Mouse (Mus musculus) gastrocnemius, postnatal 14 days (tissue): ENCODE measurements around the gene Fmnl1. TPM values are rescaled to one million over a fixed set of nuclear protein-coding genes. Genes with fewer than 3 reads are reported as not detected.

Experiments
- DNase-seq: peaks from one replicate; pipeline ENCODE4 v3.0.0; 2021; ENCODE audit warnings: mixed read lengths
- intact Hi-C: fragments of 180-260 bp; cut with DNase I; formaldehyde crosslinking; loops from one replicate; pipeline ENCODE4 v1.15.1; 2025; ENCODE audit warnings: low total_unique reads
- total RNA-seq, 2 experiments: library from RNA; stranded (reverse); gene quantifications; 2 replicates each; pipeline ENCODE4 v1.2.3; 2021

The Fmnl1 gene
- total RNA-seq, 2 experiments from 2014 or later, result 6.7 to 7.3 TPM

- peak; percentile 8 for DNase-seq
- intact Hi-C loops, result no loop called here
Observed at GRCm38 (mm10) chr11:103177216-103177615, 6.3 kb downstream of the Fmnl1 start.

- intact Hi-C loops, result no loop called here
- DNase-seq, result peak; percentile 4
Observed at GRCm38 (mm10) chr11:103177815-103178485, 7.0 kb downstream of the Fmnl1 start.

GRCm38 (mm10) chr11:103178748-103179147 is 7.8 kb downstream of the Fmnl1 start:
- DNase-seq, result peak; percentile 3
- intact Hi-C loops, result no loop called here

GRCm38 (mm10) chr11:103180426-103180825 is 9.5 kb downstream of the Fmnl1 start:
- intact Hi-C loops, result no loop called here
- DNase-seq, result no peak

GRCm38 (mm10) chr11:103181349-103181748 is 10.4 kb downstream of the Fmnl1 start:
- DNase-seq, result no peak
- intact Hi-C loops, result no loop called here

GRCm38 (mm10) chr11:103181911-103182310 is 11.0 kb downstream of the Fmnl1 start:
- intact Hi-C loops, result no loop called here
- DNase-seq, result peak; percentile 5

GRCm38 (mm10) chr11:103184891-103185290 is 14.0 kb downstream of the Fmnl1 start:
- peak; percentile 48 for DNase-seq
- intact Hi-C loops, result no loop called here

- DNase-seq, result no peak
- intact Hi-C loops, result no loop called here
Observed at GRCm38 (mm10) chr11:103192230-103192955, 21.5 kb downstream of the Fmnl1 start.

GRCm38 (mm10) chr11:103192956-103193824 is 22.3 kb downstream of the Fmnl1 start:
- intact Hi-C loops, result no loop called here
- no peak for DNase-seq

- DNase-seq, result no peak
- intact Hi-C loops, result no loop called here
Observed at GRCm38 (mm10) chr11:103193825-103194168, 22.9 kb downstream of the Fmnl1 start.

- no peak for DNase-seq
- intact Hi-C loops, result no loop called here
Observed at GRCm38 (mm10) chr11:103195236-103195635, 24.3 kb downstream of the Fmnl1 start.

GRCm38 (mm10) chr11:103195656-103196055 is 24.7 kb downstream of the Fmnl1 start:
- DNase-seq, result no peak
- intact Hi-C loops, result no loop called here

GRCm38 (mm10) chr11:103197340-103197739 is 26.4 kb downstream of the Fmnl1 start:
- no peak for DNase-seq
- intact Hi-C loops, result no loop called here

- DNase-seq, result no peak
- intact Hi-C loops, result no loop called here
Observed at GRCm38 (mm10) chr11:103198339-103198738, 27.4 kb downstream of the Fmnl1 start.

GRCm38 (mm10) chr11:103198911-103199803 is 28.2 kb downstream of the Fmnl1 start:
- peak; percentile 52 for DNase-seq
- intact Hi-C loops, result no loop called here

GRCm38 (mm10) chr11:103201664-103202063 is 30.8 kb downstream of the Fmnl1 start:
- no peak for DNase-seq
- intact Hi-C loops, result no loop called here

- no peak for DNase-seq
- intact Hi-C loops, result no loop called here
Observed at GRCm38 (mm10) chr11:103202376-103202775, 31.5 kb downstream of the Fmnl1 start.

- DNase-seq, result no peak
- intact Hi-C loops, result no loop called here
Observed at GRCm38 (mm10) chr11:103206203-103206602, 35.3 kb downstream of the Fmnl1 start.

- intact Hi-C loops, result no loop called here
- no peak for DNase-seq
Observed at GRCm38 (mm10) chr11:103208458-103208857, 37.6 kb downstream of the Fmnl1 start, which contains the start of gene 1700023F06Rik. TSS of gene 1700023F06Rik (minus strand) at chr11:103208558.
